Mouse (Mus musculus) MEL (cell line): Measurements from ENCODE around the gene Nup188. TPM values are rescaled to one million over a fixed set of nuclear protein-coding genes. Genes with fewer than 3 reads are reported as not detected.

Source experiments
- DNase-seq: peaks from one replicate; pipeline ENCODE4 v3.0.0; 2011; ENCODE audit warnings: low read depth, low spot score
- H3K27ac ChIP-seq: 2 replicates; pipeline ENCODE4 v1.5.1; 2012; ENCODE audit warnings: low read depth, mild to moderate bottlenecking, control low read depth, low read length, moderate library complexity; ENCODE audit not compliant: control insufficient read depth
- H3K27me3 ChIP-seq, 2 experiments: fragments of 150-350 bp in 1 of 2; sonication (generic) in 1 of 2; 2 replicates each; pipeline ENCODE4 v1.6.1; 2012; ENCODE audit warnings: low read length in 2 of 2, mild to moderate bottlenecking in 2 of 2, improper control_type of control experiment in 1 of 2, moderate library complexity in 1 of 2; ENCODE audit not compliant: insufficient read depth in 2 of 2, control insufficient read depth in 1 of 2
- H3K36me3 ChIP-seq, 2 experiments: 2 replicates each; pipeline ENCODE4 v1.6.1; 2012 to 2014; ENCODE audit warnings: low read length in 2 of 2, improper control_type of control experiment in 1 of 2, inconsistent platforms in 1 of 2, mild to moderate bottlenecking in 1 of 2; ENCODE audit not compliant: insufficient read depth in 2 of 2, control insufficient read depth in 1 of 2
- H3K4me1 ChIP-seq, 2 experiments: fragments of 150-350 bp in 1 of 2; sonication (generic) in 1 of 2; 2 replicates each; pipeline ENCODE4 v1.6.1; 2012; ENCODE audit warnings: low read length in 2 of 2, improper control_type of control experiment in 1 of 2, mild to moderate bottlenecking in 1 of 2; ENCODE audit not compliant: insufficient read depth in 2 of 2, control insufficient read depth in 1 of 2
- H3K4me3 ChIP-seq, 2 experiments: fragments of 150-350 bp in 1 of 2; sonication (generic) in 1 of 2; 2 replicates each; pipeline ENCODE4 v1.5.1; 2012; ENCODE audit warnings: low read depth in 2 of 2, low read length in 2 of 2, mild to moderate bottlenecking in 2 of 2, moderate library complexity in 2 of 2, control low read depth in 1 of 2, improper control_type of control experiment in 1 of 2; ENCODE audit not compliant: control insufficient read depth in 1 of 2, insufficient read depth in 1 of 2
- H3K79me2 ChIP-seq: 2 replicates; pipeline ENCODE4 v1.6.1; 2012; ENCODE audit warnings: mild to moderate bottlenecking, low read length, moderate library complexity; ENCODE audit not compliant: control insufficient read depth, poor library complexity, insufficient read depth
- H3K9ac ChIP-seq: 2 replicates; pipeline ENCODE4 v1.6.1; 2012; ENCODE audit warnings: low read depth, mild to moderate bottlenecking, control low read depth, low read length, moderate library complexity; ENCODE audit not compliant: control insufficient read depth, poor library complexity, severe bottlenecking
- H3K9me3 ChIP-seq: fragments of 150-350 bp; sonication (generic); replicated peaks from 2 replicates; pipeline ENCODE4 v1.6.1; 2012; ENCODE audit warnings: mild to moderate bottlenecking, low read length, improper control_type of control experiment, moderate library complexity; ENCODE audit not compliant: insufficient read depth
- BHLHE40 ChIP-seq: IDR thresholded peaks from 2 replicates; pipeline ENCODE4 v1.6.1; 2012; ENCODE audit warnings: low read depth, mild to moderate bottlenecking, inconsistent platforms, low read length, improper control_type of control experiment, borderline replicate concordance
- CHD1 ChIP-seq: IDR thresholded peaks from 2 replicates; pipeline ENCODE4 v1.6.1; 2012; ENCODE audit warnings: low read depth, mild to moderate bottlenecking, inconsistent platforms, low read length, improper control_type of control experiment
- CHD2 ChIP-seq: IDR thresholded peaks from 2 replicates; pipeline ENCODE4 v1.6.1; 2011; ENCODE audit warnings: low read length, improper control_type of control experiment
- E2F4 ChIP-seq: IDR thresholded peaks from 2 replicates; pipeline ENCODE4 v1.6.1; 2011; ENCODE audit warnings: low read depth, low read length, improper control_type of control experiment, borderline replicate concordance
- EP300 ChIP-seq, 2 experiments: IDR thresholded peaks; 2 replicates each; pipeline ENCODE4 v1.6.1; 2011; ENCODE audit warnings: improper control_type of control experiment in 2 of 2, low read length in 2 of 2, low read depth in 1 of 2, mild to moderate bottlenecking in 1 of 2
- ETS1 ChIP-seq: IDR thresholded peaks from 2 replicates; pipeline ENCODE4 v1.6.1; 2012; ENCODE audit warnings: low read depth, mild to moderate bottlenecking, inconsistent platforms, low read length, improper control_type of control experiment, moderate library complexity
- GATA1 ChIP-seq: IDR thresholded peaks from 2 replicates; pipeline ENCODE4 v1.6.1; 2011; ENCODE audit warnings: low read depth, low read length, improper control_type of control experiment
- JUND ChIP-seq: IDR thresholded peaks from 2 replicates; pipeline ENCODE4 v1.6.1; 2011; ENCODE audit warnings: low read depth, mild to moderate bottlenecking, improper control_type of control experiment, low read length
- KAT2A ChIP-seq: conservative IDR thresholded peaks from 2 replicates; pipeline ENCODE4 v1.6.1; 2012; ENCODE audit warnings: low read depth, low read length, improper control_type of control experiment, inconsistent platforms
- MAFK ChIP-seq: IDR thresholded peaks from 2 replicates; pipeline ENCODE4 v1.6.1; 2011; ENCODE audit warnings: low read depth, mild to moderate bottlenecking, low read length, improper control_type of control experiment, borderline replicate concordance
- MAZ ChIP-seq: IDR thresholded peaks from 2 replicates; pipeline ENCODE4 v1.6.1; 2012; ENCODE audit warnings: low read depth, mild to moderate bottlenecking, inconsistent platforms, low read length, improper control_type of control experiment
- MEF2A ChIP-seq: IDR thresholded peaks from 2 replicates; pipeline ENCODE4 v1.6.1; 2014; ENCODE audit warnings: low read depth, mild to moderate bottlenecking, inconsistent platforms, low read length, improper control_type of control experiment; ENCODE audit not compliant: poor library complexity, insufficient replicate concordance, severe bottlenecking; ENCODE audit errors: extremely low read depth
- MXI1 ChIP-seq: IDR thresholded peaks from 2 replicates; pipeline ENCODE4 v1.6.1; 2011; ENCODE audit warnings: mild to moderate bottlenecking, low read depth, low read length, improper control_type of control experiment
- MYB ChIP-seq: IDR thresholded peaks from 2 replicates; pipeline ENCODE4 v1.6.1; 2011; ENCODE audit warnings: mild to moderate bottlenecking, low read depth, low read length, improper control_type of control experiment
- NRF1 ChIP-seq: IDR thresholded peaks from 2 replicates; pipeline ENCODE4 v1.6.1; 2014; ENCODE audit warnings: low read depth, mild to moderate bottlenecking, inconsistent platforms, low read length, improper control_type of control experiment, moderate library complexity; ENCODE audit not compliant: poor library complexity, insufficient read depth, severe bottlenecking
- POLR2AphosphoS2 ChIP-seq: IDR thresholded peaks from 2 replicates; pipeline ENCODE4 v1.6.1; 2011; ENCODE audit warnings: low read length, improper control_type of control experiment
- POLR2AphosphoS5 ChIP-seq: IDR thresholded peaks from 2 replicates; pipeline ENCODE4 v1.6.1; 2012; ENCODE audit warnings: low read depth, borderline replicate concordance, mild to moderate bottlenecking, inconsistent platforms, low read length, moderate library complexity, mixed read lengths
- RAD21 ChIP-seq: IDR thresholded peaks from 2 replicates; pipeline ENCODE4 v1.6.1; 2011; ENCODE audit warnings: mild to moderate bottlenecking, low read depth, low read length, improper control_type of control experiment
- TBP ChIP-seq: IDR thresholded peaks from 2 replicates; pipeline ENCODE4 v1.8.0; 2011; ENCODE audit warnings: low read depth, low read length, improper control_type of control experiment
- TCF12 ChIP-seq: IDR thresholded peaks from 2 replicates; pipeline ENCODE4 v1.6.1; 2014; ENCODE audit warnings: low read depth, mild to moderate bottlenecking, inconsistent platforms, low read length, improper control_type of control experiment, moderate library complexity
- UBTF ChIP-seq: IDR thresholded peaks from 2 replicates; pipeline ENCODE4 v1.6.1; 2012; ENCODE audit warnings: low read depth, mild to moderate bottlenecking, inconsistent platforms, low read length, improper control_type of control experiment, moderate library complexity, borderline replicate concordance; ENCODE audit not compliant: insufficient read depth
- USF1 ChIP-seq: IDR thresholded peaks from 2 replicates; pipeline ENCODE4 v1.6.1; 2014; ENCODE audit warnings: low read depth, mild to moderate bottlenecking, inconsistent platforms, low read length, improper control_type of control experiment, moderate library complexity
- USF2 ChIP-seq, 2 experiments: IDR thresholded peaks; 2 replicates each; pipeline ENCODE4 v1.6.1; 2011 to 2012; ENCODE audit warnings: improper control_type of control experiment in 2 of 2, low read length in 2 of 2, borderline replicate concordance in 1 of 2, inconsistent platforms in 1 of 2, low read depth in 1 of 2, mild to moderate bottlenecking in 1 of 2; ENCODE audit not compliant: insufficient read depth in 1 of 2
- ZC3H11A ChIP-seq: IDR thresholded peaks from 2 replicates; pipeline ENCODE4 v1.6.1; 2012; ENCODE audit warnings: low read depth, mild to moderate bottlenecking, inconsistent platforms, low read length, improper control_type of control experiment
- ZKSCAN1 ChIP-seq: IDR thresholded peaks from 2 replicates; pipeline ENCODE4 v1.6.1; 2012; ENCODE audit warnings: low read depth, mild to moderate bottlenecking, inconsistent platforms, low read length, improper control_type of control experiment, moderate library complexity
- ZMIZ1 ChIP-seq: IDR thresholded peaks from 2 replicates; pipeline ENCODE4 v1.6.1; 2012; ENCODE audit warnings: low read depth, mild to moderate bottlenecking, inconsistent platforms, low read length, improper control_type of control experiment, moderate library complexity
- polyA plus RNA-seq, 2 experiments: library from polyadenylated mRNA; stranded (reverse) in 1 of 2; unstranded in 1 of 2; fragments of >175 nt in 1 of 2; fragments of >200 nt in 1 of 2; gene quantifications; 2 replicates each; pipeline versions ENCODE4 v1.2.1 to v1.2.4; 2012; ENCODE audit warnings: low replicate concordance in 2 of 2, low read depth in 1 of 2; ENCODE audit not compliant: insufficient read length in 2 of 2, insufficient read depth in 1 of 2, missing spikeins in 1 of 2
- total RNA-seq: library from RNA; depleted of rRNA; stranded (reverse); fragments of 300-350 nt; gene quantifications from 2 replicates; pipeline ENCODE4 v1.2.3, GENCODE M21; 2012

Nup188 gene
- total and polyA plus RNA-seq, 3 experiments, result 58.6 to 119 TPM; not detected in 1

DNA sequence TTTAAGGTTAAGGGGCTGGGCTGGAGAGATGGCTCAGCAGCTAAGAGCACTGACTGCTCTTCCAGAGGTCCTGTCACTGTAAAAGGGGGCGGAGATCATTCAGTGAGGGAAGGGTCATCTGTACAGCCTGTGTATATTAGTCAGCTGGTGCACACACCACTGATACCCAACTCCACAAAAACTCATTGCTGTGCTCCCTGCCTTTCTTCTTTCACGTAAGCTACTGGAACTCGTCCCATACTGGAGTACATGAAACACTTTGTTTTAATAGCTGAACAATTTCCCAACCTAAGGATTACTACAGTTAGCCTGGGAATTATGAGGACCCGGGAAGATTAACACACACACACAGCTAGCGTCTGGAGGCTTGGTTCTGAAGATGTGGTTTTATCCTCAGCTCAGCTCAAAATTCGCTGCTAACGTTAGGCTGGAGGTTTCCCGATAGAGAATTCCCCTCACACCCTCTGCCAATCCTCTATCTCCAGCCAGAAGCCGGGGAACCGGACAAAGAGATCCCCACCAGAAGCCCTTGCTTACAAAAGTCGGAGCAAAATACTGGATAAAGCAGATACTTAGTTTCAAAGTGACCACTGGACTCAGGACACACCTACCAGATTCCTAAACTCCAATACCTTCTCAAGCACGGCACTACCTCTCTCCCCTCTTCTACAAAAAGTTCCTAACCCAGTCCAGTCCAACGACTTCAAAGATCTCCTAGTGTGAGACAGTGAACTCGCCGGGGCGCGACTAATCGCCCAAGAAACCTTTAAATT lies 49.6 kb upstream of the Nup188 start:
- H3K9ac ChIP-seq, result peak overlapping the region; percentile 87
- H3K27me3 ChIP-seq, result no peaks in the 10 kb centered on the region
- H3K79me2 ChIP-seq, result peaks cover 17% of the 10 kb centered on the region
- H3K36me3 ChIP-seq, result peaks cover 0 to 11% of the 10 kb centered on the region in 2 experiments; a peak in 2 of 4 replicates
- no peaks in the 10 kb centered on the region for H3K9me3 ChIP-seq
- H3K27ac ChIP-seq, result peak overlapping the region; percentile 69
- TF ChIP-seq MEF2A, result no peak
- TF ChIP-seq TBP, result peak; percentile 34; the same call in 1 of the 2 replicates
- peaks cover 9 to 20% of the 10 kb centered on the region in 2 experiments for H3K4me1 ChIP-seq
- DNase-seq, result peak; percentile 51
- H3K4me3 ChIP-seq, result peak overlapping the region; percentile 83 to 90

DNA sequence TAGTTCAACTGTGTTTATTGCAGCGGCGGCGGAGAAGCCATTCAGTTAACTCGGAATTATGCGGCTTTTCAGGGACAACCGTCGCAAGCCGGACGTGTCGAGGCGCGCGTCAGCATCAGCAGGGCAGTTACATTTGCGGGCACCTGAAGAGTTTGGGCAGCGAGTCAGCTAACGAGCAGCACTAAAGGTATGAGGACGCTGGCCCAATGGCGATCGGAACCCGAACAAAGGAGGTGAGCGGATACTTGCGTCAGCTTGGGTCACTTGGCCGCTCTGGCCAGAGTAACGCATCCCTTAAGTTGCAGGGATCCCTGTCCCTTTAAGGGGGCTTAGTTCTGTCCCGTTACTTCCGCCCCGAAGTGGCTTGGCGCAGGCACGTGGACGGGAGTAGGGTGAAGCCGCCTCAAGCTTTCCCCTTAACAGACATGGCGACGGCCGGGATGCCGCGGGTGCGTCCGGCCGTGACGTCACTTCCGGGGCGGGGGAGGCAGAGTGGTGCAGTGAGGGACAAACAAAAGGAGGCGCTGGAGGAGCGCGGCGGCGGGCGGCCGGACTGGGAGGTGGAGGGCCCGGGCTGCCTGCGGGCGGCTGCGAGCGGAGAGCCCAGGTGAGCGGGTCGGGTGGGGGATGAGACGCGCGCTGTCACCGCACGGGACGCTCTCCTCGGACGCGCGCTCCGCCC lies 48.9 kb upstream of the Nup188 start, which contains the start of gene Lrrc8a:
Gene Lrrc8a (plus strand): TSS at position 517 of the 682 bp plus-strand sequence.
- peaks cover 9 to 20% of the 10 kb centered on the region in 2 experiments for H3K4me1 ChIP-seq
- H3K36me3 ChIP-seq, result peaks cover 2 to 11% of the 10 kb centered on the region in 2 experiments; a peak in 3 of 4 replicates
- no peaks in the 10 kb centered on the region for H3K27me3 ChIP-seq
- peaks cover 17% of the 10 kb centered on the region for H3K79me2 ChIP-seq
- H3K9me3 ChIP-seq, result no peaks in the 10 kb centered on the region
- H3K9ac ChIP-seq, result peak within 1 kb of the TSS; percentile 93
- peak; percentile 99 for DNase-seq
- H3K4me3 ChIP-seq, result peak within 1 kb of the TSS; percentile 83 to 97
- peak within 1 kb of the TSS; percentile 69 for H3K27ac ChIP-seq
- peak; percentile 71; the same call in 1 of the 2 replicates for TF ChIP-seq TCF12
- no peak for TF ChIP-seq JUND
- peak; percentile 45; the same call in 1 of the 2 replicates for TF ChIP-seq BHLHE40
- no peak; a peak in 1 of 4 replicates for TF ChIP-seq EP300 (IDR thresholded peaks at IDR 0.05; ENCODE audit: low read depth in 1 of 2, low read length in 2 of 2)
- TF ChIP-seq CHD1, result no peak
- peak; percentile 95 for TF ChIP-seq MXI1
- peak; percentile 62 for TF ChIP-seq NRF1
- no peak for TF ChIP-seq POLR2AphosphoS5
- TF ChIP-seq POLR2AphosphoS2, result peak; percentile 68; the same call in 1 of the 2 replicates
- TF ChIP-seq MAZ, result peak; percentile 88
- TF ChIP-seq KAT2A, result peak; percentile 87
- TF ChIP-seq RAD21, result no peak
- TF ChIP-seq GATA1, result no peak
- no peak for TF ChIP-seq UBTF
- no peak for TF ChIP-seq ZC3H11A
- no peak for TF ChIP-seq E2F4
- peak; percentile 61; the same call in 1 of the 2 replicates for TF ChIP-seq ETS1
- peak in 1 of 2 experiments; percentile 71; a peak in 2 of 4 replicates for TF ChIP-seq USF2 (IDR thresholded peaks at IDR 0.05; ENCODE audit: borderline replicate concordance in 1 of 2, insufficient read depth in 1 of 2, low read depth in 1 of 2, low read length in 2 of 2)
- TF ChIP-seq MEF2A, result no peak
- TF ChIP-seq ZKSCAN1, result no peak
- TF ChIP-seq USF1, result peak; percentile 97
- TF ChIP-seq CHD2, result no peak
- TF ChIP-seq MAFK, result no peak
- TF ChIP-seq MYB, result 0 out of 2 replicates have a peak, but pooled peaks have one; percentile 44
- TF ChIP-seq ZMIZ1, result no peak; the same call in none of the 2 replicates
